Mouse (Mus musculus) inflammation-experienced regulatory T-cells, adult 6 months (primary cell): ENCODE data around the gene Plekhg3. TPM values are rescaled to one million over a fixed set of nuclear protein-coding genes. Genes with fewer than 3 reads are reported as not detected.
A peak's percentile ranks its signal among the peaks of the same experiment; 100 is the strongest.

Source experiments
- ATAC-seq: one replicate; pipeline ENCODE4 v1.8.0; 2017
- polyA plus RNA-seq, 3 experiments: library from polyadenylated mRNA; unstranded; fragments of 100-300 nt; shearing (Covaris generic); gene quantifications; one replicate each; pipeline ENCODE4 v1.2.1; 2017

Plekhg3 gene
- polyA plus RNA-seq, 3 experiments from 2014 or later = 1.9 to 3.5 (median 2.9) TPM

DNA sequence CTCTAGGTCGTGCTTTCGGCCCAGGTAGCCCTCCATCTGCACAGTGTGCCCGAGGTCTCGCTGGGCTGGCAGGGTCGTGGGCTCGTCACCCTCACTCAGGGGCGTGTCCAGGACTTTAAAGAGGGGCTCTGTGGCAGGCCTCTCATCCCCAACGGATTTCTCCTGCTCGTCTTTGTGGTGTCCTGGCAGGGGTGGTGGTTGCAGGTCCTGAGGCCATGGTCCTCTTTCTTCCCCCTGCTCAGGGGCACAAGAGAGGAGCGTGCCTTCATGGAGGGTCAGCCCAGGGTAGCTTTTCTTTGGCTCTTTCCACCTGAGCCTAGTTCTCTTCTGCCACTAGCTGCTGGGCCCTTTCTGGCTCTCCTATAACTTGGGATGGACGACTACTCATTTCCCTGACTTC lies 56.7 kb downstream of the Plekhg3 start:
- no peak for ATAC-seq

DNA sequence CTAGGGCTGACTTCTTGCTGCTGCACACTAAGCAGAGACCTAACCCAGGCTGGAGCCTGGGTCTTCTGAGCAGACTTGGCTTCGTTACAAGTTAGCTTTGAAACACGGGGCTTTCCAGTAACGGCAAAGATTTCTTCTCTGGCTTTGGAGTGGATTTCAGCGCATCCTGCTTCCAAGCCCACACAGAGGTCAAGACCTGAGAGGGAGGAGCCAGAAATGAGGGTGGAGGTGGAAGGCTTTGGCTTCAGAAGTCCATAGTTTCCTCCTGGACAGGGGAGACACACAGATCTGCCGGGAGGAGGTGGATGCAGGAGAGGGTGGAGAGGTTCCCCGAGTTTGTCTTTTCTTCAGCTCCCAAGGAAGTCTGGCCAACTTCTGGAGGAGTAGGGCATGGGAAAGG lies 58.8 kb downstream of the Plekhg3 start:
- no peak for ATAC-seq

DNA sequence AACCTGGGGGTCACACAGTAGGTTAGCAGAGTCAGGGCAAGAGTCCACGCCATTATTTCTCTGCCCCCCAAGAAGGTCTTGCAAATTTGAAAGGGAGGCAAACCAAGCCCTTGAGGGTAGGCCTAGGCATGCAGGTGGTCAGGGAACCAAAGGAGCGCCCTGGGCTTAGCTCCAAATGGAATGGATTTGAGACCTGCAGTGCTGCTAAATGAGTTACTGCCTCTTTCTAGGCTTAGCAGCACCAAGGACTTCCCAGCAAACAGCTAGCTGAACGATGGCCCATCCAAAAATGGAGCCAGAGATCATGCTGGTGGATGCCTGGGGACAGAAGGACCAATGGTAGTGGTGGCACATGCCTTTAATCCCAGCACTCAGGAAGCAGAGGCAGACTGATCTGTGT lies 60.3 kb downstream of the Plekhg3 start:
- no peak for ATAC-seq

DNA sequence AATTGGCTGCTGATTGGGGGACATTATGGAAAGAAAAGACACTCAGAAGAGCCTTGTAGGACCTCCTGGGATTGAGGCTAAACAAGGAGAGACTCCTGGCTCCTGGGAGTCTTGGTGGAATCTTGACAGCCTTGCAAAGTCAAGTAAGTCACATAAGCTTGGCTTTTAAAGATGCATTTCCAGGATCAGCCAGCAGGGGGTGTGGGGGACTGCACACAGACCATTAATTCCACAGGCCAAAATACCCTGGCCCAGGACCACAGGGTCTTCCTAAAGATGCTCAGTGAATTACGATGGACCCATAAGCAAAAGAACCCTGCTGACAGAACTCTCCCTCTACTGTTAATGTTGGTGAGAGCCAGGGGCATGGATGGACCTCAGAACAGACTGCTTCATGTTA lies 61.5 kb downstream of the Plekhg3 start:
- no peak for ATAC-seq

DNA sequence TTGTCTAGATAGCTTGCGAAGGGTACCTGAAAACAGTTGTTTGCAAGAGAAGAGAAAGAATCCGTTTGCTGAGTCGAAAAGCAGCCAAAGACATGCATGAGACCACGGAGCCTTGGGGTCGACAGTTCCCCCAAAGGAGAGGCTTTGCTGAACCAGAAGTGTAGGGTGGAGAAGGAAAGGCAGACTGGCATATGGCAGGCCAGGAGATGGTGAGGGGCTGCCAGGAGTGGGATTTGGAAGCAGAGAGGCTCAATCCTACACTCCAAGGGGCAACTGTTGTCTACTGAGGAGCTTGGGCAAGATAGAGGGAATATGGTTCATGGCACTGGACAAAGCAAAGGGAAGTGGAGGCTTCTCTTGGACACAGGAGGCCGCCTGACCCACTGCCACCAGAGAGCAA lies 62.6 kb downstream of the Plekhg3 start:
- ATAC-seq = no peak

DNA sequence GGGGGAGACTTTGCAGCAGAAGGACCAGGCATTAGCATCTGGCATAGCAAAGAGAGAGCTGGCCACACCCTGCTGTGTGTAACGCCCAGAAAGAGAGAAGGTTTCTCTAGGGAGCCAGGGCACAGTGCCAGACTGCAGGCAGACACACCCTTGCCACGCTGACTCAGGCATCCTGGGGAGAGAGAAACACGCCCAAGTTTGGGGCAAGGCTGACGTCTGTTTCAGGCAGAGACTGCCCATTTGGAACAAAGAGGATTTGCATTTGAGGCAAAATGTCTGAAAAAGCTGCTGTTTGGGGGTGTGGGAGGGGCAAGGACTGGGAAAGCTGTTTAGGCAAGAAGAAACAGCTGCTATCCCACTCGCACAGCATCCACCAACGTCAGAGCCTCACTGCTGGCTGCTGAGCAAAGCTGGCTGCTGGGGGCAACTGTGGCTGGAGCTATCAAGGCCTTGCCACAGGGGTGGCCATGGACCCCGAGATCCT lies 63.2 kb downstream of the Plekhg3 start:
- no peak for ATAC-seq

DNA sequence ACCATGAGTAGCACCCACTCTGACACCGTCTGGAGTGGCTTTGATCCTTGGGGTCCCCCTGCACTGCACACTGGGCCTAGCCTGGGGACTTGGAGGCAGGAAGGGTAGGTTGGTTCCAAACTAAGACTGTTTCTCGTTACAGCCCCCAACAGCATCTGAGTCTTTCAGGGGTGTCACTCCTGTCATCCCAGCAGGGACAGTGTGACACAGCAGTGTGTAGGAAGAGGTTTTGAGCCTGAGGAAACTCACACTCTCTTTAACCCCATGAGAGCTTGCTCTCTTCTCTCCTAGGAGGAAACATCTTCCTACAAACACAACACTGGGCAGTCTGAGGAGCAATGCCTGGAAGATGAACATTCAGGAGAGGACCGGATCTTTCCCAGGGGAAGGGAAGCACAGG lies 63.9 kb downstream of the Plekhg3 start:
- no peak for ATAC-seq

DNA sequence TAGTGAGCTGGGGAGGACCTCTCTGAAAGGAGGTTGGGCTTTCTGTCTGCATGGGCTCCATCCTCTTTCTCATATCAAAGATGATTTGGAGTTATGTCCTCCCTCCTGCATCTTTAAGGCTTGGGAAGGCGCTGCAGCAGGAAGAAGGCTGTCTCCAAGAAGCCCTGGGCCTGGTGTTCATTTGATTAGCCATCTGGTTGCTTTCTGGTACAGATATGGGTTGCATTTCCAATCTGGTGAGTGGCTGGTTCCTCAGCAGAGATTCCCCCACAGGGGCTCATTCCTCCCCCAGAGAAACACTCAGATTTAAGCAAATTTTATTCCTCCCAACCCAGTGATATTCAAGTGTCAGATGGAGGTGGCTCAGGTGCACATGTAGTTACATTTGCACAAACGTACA lies 65.1 kb downstream of the Plekhg3 start:
- no peak for ATAC-seq

DNA sequence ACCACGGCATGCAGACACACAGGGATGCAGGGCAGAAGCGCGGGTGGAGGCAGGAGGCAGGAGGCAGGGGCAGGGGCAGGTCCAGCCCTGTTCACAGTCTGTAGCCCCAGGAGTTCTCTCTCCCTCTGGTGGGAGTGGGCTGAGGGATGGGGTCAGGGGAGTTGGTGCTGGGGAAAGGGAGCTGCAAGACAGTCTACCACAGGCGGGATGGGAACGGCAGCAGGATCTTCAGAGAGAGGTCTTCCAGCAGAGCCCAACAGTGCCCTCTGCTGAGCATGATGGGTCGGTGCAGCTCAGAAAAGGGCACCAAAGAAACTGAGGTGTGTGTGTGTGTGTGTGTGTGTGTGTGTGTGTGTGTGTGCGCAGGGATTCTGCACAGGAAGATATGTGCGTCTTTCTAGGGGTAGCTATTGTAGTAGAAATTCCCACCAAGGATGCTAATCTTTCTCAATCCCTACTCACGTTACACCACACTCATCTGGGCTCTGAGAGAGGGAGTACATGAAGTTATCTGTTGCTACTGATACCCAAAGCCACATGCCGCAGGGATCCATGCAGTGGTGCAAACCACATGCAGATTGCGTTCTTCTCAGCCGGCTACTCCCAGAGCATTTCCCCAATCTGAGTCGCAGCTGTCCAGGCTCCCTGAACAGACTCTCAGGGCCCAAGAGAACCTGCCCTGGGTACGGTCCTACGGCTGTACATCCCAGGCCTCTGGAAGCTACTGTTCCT lies 65.8 kb downstream of the Plekhg3 start:
- ATAC-seq = peak; percentile 25

DNA sequence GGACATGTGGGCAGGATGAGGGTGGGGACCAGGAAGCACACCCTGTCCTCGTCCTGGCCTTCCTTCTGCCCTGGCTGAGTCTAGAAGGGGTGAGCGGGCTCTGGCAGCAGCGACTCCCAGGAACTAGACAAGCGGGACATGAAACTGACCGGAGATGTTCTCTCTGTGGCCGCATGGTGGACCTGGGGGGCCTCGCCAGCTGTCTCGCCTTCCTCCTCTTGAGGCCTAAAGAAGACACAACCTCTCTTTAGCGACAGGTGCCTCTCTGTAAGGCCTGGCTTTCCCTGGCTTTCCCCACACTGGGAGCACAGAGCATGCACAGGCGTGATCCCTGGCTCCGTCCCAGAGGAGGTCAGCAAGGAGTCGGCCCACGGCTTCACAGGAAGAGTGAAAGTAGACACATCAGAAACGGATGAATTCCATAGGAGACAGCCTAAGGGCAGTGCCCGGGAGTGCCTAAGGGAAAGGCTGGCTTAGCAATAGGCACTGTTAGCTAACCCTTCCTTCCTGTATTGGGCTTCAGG lies 66.9 kb downstream of the Plekhg3 start:
- no peak for ATAC-seq

DNA sequence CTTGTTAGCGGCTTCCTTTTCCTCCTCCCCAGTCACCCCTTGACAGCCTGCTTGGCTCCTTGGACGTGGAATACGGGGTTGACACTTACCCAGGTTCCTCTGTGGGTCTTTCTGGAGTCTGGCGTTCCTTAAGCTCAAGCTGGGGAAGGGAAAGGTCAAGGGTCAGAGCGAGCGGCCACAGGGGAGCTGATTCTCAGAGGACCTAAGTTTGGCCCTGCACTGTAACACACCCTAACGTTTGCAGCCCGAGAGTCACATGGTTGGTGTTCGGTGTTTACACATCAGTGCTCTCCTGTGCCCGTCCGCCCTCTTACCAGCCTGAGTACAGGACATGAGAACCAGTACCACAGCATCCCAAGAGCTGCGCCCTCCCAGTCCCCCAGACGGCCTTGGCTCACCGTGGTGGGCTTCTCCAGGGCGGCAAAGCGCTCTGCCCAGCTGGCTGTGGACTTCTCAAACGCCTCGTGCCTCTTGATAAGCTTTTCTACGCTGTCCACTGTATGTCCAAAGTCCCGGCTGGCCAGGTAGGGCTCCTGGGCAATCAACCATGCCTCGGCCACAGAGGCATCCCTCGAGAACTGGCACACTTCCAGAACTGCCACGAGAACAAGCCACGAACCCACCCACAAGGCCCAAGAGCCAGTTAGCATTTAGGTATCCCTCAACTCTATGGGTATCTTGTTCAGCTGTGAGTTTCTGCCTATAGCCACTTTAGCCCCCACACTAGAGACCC lies 67.7 kb downstream of the Plekhg3 start:
- no peak for ATAC-seq

DNA sequence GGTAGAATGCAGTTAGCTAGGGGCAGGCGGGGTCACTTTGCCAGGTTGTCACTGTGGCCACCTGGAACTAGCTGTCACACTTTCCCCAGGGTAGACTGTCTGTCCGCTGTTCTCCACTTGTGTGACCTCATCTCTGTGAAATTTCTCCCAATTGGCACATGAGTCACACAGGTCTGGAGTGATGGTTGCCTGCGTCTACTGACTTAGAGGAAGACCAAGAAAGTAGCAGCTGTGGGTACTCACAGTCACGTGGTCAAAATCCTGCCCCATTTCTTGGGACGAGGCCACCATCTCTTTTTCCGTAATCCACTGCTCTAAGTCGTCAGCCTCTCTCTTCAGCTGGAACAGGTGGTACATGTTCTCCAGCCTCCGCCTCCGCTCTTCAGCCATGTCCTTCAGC lies 73.1 kb downstream of the Plekhg3 start:
- no peak for ATAC-seq

DNA sequence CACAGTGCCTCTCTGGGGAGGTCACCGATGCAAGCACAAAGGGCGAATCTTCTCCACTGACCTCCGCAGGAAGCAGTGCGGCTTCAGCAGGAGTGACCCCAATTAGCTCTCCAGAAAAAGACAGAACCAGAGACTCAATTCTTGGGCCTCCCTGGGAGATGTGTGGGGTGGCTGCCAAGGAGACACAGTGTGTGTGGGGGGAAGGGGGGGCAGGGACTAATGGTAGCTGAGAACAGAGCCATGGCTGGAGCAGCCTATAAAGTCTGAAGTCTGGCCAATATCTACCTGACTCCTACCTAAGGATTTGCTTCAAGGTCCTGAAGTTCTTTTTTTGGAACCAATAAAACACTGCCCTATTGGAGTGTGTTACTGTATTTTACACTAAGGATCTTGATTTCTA lies 73.9 kb downstream of the Plekhg3 start:
- ATAC-seq = no peak

DNA sequence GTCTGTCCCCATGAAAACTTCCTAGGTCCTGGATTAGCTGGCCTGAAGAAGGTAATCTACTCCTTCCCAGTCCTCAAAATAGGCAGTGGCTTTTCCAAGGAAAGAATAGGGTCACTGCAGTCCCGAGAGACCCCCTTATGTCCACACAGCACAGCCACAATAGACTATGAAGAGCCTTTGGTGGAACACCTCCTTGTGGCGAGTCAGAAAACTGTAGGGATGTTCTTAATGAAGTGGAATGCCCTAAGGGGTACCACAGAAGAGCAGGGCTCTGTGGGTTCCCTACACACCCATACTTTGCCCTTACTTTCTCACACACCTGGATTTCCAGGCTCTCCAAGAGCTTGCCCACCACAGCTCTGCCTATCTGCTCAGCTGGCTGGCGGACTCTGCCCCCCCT lies 75.1 kb downstream of the Plekhg3 start:
- ATAC-seq = no peak

DNA sequence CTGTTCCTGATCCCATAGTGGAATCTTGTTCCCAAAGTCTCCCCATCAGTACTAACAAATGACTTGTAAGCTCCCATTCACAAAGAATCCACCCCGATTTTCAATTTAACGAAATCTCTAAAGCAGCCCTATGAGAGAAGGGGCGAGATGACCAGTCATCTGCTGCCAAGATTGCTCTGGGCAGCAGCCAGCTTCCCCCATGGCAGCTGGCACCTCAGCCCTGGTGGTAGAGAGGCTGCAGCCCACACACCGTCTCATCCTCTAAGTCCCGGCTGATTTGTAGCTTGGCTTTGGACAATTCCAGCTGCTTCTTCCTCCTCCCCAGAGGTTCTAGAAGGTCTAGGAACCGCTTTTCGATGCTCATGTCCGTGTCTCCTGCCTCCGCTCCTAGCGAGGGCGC lies 77.5 kb downstream of the Plekhg3 start:
- ATAC-seq = no peak

DNA sequence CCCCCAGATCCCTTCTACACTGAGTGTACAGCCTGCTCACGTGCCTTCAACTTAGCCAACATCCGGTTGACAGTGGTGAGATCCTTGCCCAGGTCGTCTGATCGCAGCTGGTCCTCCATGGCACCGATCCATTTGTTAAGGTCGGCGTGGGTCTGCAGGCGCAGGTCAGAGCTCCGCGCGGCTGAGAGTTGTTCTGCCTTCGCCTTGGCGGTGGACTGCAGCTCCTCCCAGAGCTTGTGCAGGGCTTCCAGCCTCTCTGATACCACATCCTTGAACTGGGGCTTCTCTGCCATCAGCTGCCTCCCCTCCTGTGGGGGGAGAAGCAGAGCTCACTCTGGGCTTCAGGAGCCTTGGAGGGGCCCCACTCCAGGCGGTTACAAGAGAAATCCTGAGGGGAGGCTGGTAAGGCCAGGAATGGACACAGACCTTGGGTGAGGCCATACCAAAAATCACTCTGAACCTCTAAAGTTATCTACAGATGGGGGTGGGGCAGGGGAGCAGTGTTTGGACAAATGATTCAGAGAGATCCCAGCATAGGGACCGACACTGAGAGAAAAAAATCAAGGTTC lies 78.4 kb downstream of the Plekhg3 start:
- no peak for ATAC-seq

DNA sequence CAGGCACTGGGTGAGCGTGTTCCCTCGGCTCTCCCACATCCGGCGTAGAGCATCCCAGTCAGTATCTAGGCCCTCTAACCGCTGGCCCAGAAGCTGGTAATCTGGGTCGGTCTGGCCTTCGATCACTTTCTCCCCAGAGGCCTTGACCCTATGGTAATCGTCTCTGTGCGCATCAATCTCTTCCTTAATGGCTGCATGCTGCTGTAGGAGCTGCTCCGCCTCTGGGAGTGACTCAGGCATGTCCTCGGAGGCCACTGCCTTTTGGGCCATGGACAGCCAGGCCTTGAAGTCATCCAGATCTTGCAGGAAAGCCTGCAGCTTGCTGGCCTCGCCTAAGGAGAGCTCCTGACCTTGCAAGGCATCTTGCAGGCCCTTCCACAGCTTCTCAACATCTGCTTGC lies 81.9 kb downstream of the Plekhg3 start:
- ATAC-seq = no peak

DNA sequence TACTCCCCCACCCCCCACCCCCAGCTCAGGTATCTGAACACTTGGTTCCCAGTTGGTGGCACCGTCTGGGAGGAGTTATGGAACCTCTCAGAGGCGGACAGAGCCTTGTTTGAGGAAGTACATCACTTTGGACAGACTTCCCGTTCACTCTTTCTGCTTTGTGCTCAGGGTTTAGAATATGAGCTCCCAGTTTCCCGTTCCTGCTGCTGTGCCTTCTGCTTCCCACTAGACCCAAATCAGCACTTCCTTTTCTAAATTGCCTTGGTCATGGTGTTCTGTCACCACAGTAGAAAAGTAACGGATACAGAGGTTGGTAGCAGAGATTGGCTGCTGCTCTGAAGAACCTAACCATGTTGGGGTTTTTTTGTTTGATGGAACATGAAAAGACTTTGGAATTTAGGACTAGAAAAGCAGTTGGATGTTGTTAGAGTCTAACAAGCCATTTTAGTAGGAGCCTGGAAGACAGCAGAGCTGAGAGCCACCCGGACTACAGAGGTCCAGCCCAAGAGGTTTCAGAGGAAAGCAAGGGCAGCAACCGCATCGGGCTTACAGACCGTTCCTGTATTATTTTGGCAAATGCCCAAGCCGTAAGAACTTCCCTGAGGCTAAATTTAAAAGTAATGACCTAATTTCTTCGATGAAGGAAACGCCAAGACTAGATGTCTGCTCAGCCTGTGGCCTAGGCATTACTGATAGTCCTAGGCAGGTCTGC lies 84.3 kb downstream of the Plekhg3 start:
- no peak for ATAC-seq

DNA sequence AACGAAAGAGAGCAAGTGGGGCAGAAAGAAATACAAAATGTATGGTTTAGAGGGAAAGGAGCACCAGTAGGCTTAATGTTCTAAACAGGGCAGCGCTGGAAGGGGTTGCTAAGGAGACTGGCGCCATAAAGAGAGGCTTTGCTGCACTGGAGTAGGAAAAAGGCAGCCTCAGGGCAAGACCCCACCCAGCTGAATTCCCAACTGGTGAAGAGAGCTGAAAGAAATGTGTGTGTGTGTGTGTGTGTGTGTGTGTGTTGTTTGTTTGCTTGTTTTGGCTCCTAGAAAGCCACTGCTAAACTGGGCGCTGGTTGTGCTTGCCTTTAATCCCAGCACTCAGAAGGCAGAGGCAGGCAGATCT lies 84.9 kb downstream of the Plekhg3 start:
- no peak for ATAC-seq

DNA sequence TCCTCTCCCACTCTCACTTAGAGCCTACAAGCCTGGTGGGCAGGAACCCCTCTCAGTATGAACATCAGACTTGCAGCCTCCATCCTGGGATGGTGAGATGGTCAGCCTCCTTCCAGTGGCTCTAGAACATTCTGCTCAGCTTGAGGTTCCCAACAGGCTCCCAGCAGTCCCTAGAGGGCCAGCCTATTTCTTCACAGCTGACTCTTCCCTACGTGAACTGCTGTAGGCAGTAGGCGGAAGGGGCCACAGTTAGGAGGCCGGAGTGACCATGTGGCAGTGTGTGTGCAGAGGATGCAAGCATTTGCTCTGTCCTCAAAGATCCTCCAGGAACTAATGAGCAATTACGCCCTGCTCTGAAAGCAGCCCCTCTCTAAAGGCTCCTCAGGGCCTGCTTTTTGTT lies 87.5 kb downstream of the Plekhg3 start:
- ATAC-seq = no peak

DNA sequence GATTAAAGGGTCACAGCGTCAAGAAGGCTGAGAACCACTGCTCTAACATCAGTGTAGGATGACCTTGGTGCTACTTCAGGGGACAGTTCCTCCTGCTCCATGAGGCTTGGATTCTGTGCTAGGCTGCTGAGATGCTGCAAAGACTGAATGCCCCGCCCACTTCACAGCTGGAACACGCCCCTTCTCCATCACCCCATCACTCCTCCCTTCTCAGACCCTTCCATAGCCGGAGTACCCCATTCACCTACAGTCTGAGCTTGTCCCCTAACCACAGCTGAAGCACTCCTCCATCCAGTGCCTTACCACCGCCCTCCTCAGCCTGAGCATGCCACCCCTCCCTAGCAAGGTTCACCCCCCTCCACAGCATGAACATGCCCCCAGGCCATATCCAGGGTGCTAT lies 89.2 kb downstream of the Plekhg3 start:
- no peak for ATAC-seq

DNA sequence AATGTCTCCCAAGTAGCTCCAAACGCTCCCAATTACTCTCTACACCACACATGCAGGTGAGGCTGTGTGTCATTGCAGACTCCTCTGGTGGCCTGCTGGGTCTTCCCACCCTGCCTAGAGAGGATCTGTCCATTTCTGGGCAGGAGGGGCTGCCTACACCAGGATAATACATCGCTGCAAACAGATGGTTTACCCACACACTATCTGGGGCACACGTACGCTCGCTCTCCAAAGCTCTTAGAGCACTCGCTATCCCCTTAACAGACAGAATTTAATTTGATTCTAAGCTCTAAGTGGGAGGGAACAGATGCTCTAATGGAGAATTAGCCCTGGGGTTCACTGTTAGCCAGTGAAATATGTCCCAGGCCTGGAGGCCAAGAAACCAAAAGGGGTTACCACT lies 92.7 kb downstream of the Plekhg3 start:
- ATAC-seq = no peak
